Mouse (Mus musculus): Measurements from ENCODE around the gene 2810408A11Rik.
"Not testable (repeated sequence)": the region's sequence is repeated elsewhere in the genome, so short reads cannot be mapped to it uniquely, and the experiment has no call there.

Gene 2810408A11Rik

GRCm38 (mm10) chr11:69878952-69879351 lies 21.8 kb downstream of the 2810408A11Rik start:
- no peak for DNase-seq

DNA sequence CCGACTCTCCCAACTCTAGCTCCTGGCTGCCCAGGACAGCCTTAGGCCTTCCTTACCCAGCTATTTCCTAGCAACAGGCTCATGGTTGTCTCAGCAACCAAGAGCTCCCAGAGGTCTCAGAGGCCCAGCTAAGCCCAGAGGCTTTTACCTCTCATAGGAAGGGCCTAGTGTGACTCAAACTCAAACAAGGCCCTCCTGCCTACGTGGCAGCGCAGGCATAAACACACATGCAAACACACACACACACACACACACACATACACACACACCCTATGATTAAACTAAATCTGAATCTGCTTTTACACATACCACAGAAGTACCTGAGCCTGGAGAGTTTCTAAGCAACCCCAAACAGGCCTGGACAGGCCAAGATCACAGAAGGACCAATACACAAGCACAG lies 22.4 kb downstream of the 2810408A11Rik start:
- DNase-seq = no peak

- DNase-seq = no peak
Observed at GRCm38 (mm10) chr11:69877878-69878277, 22.9 kb downstream of the 2810408A11Rik start, which contains the start of gene Tmem95. Gene Tmem95 (minus strand): TSS chr11:69878018.

DNA sequence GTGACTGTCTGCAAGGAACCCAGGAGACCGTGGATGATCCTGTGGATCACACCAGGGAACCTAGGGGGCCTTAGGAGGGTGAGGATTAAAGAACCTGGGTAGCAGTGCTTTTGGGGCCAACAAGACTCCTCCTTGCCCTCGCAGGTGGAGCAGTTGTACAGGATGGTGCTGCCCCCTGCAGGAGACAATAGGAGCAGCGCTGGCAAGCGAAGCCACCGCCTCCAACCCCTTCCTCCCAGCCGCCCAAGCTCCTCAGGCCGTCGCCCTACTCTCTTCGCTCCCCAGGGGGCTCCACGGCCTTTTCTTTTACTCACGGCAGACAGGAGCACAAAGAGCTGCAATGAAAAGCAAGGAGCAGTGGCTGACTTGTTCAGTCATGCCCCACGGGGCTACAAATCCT lies 23.9 kb downstream of the 2810408A11Rik start:
- peak; percentile 97 for DNase-seq

DNA sequence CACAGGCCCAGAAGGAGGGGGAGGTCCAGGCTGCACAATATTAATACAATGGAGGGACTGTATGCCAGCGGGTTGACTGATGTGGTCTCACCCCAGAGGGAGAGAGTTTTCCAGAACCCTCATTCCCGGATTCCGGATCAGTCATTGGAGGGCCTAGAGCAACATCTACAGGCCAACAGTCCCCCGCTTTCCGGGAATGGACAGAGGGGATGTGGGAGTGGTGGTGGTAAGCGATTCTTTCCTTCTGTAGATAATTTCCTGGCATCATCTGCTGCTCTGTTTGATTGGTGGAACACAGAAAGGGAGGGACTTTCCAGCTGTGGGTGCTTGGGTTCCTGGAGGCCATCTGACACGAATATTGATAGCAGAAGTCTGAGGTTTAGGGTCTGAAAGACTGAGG lies 24.6 kb downstream of the 2810408A11Rik start:
- peak; percentile 91 for DNase-seq

- no peak for DNase-seq
Observed at GRCm38 (mm10) chr11:69872451-69872850, 28.3 kb downstream of the 2810408A11Rik start.

DNA sequence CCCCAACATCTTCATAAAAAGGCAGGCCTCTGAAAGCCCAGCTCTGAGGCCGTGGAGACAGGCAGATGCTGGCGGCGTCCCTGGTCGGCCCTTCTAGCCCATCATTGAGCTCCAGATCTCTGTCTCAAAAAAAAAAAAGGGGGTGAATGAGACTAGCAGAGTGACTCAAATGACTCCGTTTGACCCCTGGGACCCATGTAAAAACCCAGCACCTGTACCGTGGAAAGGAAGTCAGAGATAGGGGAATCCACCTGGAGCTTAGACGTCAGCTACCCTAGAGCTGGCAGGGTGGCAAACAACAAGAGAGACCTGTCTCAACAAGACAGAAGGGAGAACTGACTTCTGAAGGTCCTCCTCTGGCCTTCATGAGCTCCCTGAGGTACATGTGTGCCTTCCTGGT lies 29.0 kb downstream of the 2810408A11Rik start:
- no peak for DNase-seq

DNA sequence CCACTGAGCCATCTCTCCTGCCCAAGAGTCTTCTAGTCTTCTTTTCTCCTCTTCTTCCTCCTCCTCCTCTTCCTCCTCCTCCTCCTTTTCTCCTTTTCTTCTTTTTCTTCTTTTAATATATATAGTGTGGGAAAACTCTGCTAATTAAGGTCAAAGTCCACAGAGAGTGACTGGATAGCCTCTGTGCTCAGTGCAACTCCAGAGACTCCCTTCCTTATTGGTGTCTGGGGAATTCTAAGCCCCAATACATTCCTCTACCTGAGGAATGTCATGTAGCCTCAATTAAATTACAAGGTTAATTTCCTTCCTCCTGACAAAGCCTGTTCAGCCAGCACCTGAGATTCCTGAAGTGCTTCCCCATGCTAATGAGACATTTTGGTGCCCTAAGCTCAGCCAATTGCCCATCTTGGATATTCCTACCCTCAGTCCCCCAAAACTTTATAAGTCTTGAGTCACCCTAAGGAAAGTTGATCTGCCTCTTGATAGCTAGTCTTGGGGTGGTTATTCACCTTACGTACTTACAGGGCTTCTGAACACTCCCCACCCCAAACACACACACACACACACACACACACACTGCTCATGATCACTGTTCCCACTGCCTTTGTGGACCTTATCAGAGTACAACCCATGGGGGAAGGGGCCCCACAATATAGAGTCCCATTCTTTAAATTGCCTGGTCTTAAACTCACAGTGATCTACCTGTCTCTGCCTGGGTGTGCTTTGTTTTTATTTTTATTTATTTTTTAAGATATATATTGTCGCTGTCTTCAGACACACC lies 30.3 kb downstream of the 2810408A11Rik start:
- no peak for DNase-seq

DNA sequence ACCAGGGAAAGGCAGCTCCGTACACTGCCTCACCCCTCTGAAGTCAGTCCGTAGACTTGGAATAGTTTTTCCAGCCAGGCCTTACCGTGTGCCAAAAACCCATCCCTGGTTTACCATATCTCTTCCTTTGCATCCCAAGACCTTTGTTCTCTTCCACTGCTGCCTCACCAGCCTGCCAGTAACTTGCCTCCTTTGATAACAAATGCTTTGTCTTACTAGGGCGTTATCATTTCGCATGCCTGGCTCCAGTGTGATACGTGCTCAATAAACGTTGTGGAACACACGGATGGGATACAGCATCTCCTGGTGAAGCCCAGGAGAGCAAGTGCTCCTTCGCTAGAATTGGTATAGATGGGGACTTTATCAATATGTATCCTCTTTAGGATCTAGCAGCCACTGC lies 33.5 kb downstream of the 2810408A11Rik start:
- DNase-seq = no peak

DNA sequence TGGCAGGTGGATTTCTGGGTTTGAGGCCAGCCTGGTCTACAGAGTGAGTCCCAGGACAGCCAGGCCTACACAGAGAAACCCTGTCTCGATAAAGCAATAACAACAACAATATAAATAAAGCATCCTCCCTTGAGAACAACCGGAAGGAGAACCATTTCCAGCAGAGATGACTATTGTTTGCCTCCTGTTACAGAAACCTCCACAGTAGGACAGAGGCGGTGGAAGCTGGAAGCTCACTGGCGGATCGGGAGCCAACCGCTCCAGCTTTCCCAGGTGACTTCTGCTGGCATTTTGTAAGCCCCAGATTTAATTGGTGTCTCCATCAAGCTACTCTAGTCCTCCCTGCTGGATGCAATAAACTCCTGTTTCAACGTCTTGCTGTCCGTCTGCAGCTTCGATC lies 35.2 kb downstream of the 2810408A11Rik start:
- no peak for DNase-seq

GRCm38 (mm10) chr11:69864138-69864860 lies 36.5 kb downstream of the 2810408A11Rik start:
- no peak for DNase-seq

GRCm38 (mm10) chr11:69863729-69864128 lies 37.1 kb downstream of the 2810408A11Rik start:
- DNase-seq = not testable (repeated sequence)

DNA sequence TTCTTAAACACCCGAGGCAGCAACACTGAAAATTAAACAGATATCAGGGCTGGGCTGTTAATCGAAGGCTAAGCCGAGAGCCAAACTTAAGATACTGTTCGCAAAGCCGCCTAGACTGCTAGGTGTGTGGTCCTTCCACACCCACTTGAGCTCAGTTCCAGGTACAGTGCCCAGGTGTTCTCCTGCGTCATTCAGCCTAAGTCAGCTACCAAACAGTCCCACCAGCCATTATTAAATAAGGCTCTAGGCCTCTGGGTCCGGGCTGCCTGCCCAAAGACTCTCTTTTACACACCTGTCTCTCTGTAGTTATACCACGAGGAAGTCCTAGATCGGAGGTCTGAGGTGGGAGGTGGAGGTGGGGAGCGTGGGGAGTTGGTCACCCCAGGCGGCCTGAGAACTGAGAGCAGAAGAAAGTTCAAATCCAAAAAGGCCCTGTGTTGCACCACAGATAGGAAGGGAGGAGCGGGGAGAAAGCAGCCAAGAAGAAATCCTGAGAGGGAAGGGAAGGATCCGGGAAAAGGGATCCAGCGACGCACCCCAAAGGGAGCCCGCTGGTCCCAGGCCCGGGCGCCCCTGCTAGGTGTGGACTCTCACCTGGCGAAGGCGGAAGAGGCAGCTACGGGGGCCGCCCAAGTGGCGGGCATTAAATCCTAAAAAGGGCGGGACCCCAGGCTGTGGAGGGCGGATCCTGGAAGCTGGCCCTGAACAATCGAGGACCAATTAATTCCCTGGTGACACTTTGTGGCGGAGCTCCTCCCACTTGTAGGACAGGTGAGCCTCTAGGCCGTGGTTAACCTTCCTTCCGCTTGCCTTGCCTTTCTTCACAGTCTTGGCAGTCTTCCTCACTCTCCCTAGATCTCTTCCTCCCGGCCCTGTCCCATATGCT lies 42.4 kb downstream of the 2810408A11Rik start, which contains the start of gene Tnk1:
TSS of gene Tnk1 (minus strand) at position 618 of the 886 bp plus-strand sequence.
- peak; percentile 68 for DNase-seq

DNA sequence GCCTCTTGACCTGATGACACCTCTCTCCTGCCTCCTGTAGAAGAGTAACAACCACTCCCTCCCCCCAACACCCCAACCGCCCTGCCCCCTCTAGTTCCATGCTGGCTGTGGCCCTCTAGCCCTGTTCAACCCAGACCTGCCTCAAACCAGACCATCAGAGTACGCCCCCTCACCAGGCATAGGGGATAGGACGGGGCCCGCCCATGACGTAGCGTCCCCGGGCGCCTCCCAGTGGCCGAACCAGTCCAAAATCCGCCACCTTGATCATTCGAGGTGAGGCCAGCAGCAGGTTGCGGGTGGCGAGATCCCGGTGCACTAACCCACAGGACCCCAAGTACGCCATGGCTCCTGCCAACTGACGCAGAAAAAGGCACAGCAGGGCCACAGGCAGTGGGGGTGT lies 45.4 kb downstream of the 2810408A11Rik start:
- DNase-seq = peak; percentile 66

DNA sequence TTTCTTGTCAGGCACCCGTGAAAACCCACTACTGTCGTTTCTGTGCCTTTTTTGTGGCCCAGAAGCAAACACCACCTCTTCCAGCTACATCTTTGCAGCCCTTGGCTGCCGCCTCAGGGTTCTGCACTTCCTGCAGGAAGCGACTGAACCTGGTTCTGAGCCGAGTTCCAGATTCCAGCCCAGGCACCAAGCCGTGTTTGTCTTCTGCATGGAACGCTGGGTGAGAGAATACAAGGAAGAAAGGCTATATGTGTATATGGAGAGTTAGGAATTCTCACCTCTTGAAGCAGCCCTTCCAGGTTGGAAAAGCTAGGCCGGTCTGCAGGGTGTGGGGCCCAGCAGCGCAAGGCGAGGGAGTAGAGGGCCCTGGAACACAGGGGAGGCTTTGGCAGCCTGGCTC lies 46.1 kb downstream of the 2810408A11Rik start:
- no peak for DNase-seq

DNA sequence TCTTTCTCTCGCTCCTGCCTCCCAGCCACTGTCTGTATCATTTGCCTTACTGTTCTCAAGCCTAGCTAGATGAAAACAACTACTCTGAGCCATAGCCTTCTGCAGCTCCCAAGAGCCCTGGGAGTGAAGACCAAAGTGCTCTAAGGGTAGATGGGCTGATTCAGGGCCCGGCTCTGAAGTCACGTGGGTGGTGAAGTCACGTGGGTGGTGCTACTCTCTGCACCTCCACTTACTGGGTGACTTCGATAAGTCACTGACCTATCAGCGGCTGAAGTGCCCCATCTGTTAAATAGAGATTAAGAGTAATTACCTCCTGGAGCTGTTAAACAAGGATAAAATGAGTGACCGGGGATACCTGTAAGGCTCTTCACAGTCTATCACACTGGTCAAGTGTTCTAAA lies 46.8 kb downstream of the 2810408A11Rik start:
- DNase-seq = no peak

DNA sequence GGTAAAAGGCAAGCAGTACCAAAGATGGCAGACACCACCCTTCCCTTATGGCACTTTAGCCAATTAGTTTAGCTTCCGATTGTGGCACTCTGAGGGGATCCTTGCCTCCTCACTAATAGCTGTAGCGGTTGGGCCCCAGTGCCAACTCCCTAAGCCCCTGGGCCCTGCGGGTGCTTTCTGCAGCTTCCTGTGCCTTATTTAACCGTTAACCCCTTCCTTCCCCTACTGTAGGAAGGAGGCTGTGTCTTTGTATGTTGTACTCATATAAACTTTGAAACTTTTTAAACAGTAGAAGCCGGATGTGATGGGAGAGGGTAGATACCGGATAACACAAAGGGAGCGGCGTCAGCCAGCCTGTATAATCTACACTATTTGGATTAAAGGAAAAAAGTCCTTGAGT lies 50.0 kb downstream of the 2810408A11Rik start:
- DNase-seq = no peak

DNA sequence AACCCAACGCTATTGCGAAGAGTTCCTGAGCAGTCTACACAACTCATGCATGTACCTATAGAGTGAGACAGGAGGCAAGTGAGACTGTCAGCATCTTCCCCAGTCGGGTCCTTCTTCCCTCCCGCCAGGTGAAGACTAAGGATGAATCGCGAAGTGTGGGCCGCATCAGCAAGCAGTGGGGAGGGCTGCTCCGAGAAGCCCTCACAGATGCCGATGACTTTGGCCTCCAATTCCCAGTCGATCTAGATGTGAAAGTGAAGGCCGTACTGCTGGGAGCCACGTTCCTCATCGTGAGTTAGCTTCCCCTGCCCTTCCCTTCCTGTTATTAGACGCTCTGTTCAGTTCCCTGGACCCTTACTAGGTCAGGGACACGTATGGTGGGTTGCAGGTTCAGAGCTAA lies 50.9 kb downstream of the 2810408A11Rik start:
- DNase-seq = no peak

DNA sequence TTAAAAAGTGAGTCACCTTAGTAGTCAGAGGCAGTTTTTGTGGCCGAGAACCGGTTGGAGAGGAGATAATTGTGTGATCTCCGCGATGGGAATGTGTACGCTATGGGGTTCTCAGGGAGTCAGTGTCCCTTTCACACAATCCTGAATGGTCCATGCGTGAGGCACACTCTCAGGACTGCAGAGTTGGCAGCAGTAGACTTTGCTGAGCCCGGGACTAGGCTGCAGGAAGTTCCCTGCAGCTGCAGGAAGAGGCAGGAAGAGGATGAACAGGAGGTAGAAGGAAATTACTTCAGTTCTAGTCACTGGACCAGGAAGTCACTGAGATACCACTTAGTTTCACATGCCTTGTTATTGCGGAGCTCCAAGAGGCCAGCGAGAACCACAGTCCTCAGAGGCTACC lies 51.7 kb downstream of the 2810408A11Rik start:
- DNase-seq = peak; percentile 29

- DNase-seq = no peak
Observed at GRCm38 (mm10) chr11:69848021-69848420, 52.8 kb downstream of the 2810408A11Rik start.

All from lung, postnatal 10 days (tissue).